Mouse (Mus musculus): ENCODE measurements around the gene Gal3st2.
A peak's percentile ranks its signal among the peaks of the same experiment; 100 is the strongest.
"Not testable (repeated sequence)": the region's sequence is repeated elsewhere in the genome, so short reads cannot be mapped to it uniquely, and the experiment has no call there.

The Gal3st2 gene

DNA sequence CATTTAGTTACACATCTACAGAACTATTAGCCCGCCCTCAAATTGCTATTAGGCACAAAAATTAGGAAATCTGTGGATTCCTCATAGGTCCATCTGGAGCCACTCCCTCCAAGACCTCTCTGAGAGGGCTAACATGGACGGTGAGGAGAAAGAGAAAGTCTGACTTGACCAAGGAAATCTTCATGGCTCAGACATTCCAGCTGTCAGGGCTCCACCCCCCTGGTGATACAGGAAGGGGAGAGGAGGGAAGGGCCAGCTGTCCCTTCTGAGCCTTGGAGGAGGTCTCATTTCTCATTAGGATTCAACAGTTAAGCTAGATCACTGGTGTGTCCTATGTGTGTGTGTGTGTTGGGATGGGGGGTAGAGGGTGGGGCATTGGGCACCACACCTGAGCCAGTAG is at the start of gene Gal3st2:
TSS of gene Gal3st2 (plus strand) at position 259 of the 400 bp plus-strand sequence.
- not testable (repeated sequence) for DNase-seq

DNA sequence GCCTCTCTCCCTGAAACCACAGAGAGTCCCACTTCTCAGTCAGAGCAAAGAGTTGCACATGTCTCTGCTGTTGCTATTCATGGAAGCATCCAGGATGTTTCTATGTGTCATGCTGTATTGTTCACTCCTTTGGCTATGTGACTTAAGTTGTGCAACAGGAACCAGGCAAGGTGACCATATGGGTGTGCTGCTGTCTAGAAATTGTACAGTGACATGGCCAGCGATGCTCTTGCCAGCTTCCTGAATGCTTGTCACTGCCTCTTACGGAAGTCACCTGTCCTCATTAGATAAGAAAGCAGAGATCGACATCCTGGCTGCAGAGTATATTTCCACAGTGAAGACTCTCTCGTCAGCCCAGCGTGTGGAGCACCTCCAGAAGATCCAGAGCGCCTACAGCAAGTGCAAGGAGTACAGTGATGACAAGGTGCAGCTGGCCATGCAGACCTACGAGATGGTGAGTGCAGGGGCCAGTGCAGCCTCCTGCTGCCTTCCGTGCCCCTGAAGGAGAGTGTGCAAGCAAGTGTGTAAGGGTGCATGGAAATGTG is 49.5 kb upstream of the Gal3st2 start:
- peak; percentile 48 to 55 for DNase-seq

DNA sequence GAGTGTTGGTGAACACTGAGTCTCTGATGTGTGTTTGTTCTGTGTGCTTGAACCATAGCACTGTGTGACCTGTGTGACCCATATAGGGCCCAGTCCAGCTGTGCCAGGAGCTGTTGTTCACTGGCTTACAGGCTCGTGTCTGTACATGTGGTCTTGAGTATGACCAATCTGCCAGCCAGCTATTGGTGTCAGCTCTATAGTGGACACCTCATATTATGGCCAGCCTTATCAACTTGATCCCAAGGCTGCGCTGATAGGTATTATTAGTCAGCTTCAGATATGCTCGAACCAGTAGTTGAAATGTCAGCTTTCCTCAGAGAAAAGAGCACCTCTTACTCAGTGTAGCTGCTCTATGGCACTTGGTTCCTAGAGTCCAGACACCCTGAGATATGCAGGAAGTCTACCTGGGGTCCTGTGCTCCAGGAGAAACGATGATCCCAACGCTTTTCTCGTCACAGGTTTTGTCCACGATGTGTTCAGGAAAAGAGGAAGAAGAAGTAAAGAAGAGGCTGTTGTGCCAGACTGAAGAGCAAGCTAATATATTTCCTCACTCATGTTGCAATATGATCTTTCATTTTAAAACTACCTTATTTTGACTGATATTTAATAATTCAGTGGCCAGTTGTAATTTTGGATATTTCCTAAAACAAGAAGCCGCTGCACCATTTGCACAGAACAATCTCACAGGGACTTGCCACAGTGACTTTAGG is 43.1 kb upstream of the Gal3st2 start:
- no peak for DNase-seq

DNA sequence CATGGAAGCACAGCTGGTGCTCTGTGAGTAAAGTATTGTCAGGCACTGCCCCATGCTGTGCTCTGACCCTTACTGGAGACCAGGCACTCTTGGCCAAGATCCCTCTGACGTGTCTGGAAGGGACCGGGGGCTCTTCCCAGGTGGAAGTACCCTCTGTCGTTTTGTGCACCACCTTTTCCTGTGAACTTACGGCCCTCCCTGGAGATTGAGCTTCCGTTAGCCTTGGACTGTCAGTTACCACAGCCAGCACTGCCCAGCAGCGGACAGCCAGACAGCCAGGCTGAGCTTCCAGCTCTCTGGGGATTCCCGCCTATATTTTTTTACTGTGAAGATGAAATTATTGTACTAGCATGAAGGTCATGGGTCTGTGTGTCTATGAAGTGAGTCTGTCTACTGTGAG is 42.4 kb upstream of the Gal3st2 start:
- DNase-seq = no peak

DNA sequence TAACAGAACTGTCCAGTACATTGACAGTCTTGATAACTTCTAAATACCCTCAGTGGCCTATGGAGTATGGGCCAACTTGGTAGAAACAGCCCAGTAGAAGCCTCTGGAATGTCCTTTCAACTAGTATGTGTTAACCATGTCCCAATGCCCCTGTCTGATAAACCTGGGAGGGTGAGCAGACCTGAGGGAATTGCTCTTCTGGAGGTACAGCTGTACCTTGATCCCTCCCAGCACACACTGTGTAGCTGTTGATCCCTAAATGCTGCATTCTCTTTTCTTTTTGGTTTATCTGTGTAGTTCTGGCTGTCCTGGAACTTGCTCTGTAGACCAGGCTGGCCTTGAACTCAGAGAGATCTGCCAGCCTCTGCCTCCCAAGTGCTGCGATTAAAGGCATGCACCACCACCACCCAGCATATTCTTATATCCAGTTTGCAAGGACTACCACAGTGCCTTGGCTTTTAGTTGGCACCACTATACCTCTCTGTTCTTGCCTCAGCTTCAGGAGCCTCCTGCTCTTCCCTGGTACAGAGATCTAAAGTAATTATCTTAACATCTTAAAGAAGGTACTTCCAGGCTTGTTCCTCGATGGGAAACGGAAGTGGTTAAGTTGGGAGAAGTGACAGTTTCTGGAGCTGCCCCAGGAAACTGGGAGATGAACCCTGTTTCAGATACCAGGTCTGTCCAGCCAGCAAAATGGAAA is 37.2 kb upstream of the Gal3st2 start:
- no peak for DNase-seq

DNA sequence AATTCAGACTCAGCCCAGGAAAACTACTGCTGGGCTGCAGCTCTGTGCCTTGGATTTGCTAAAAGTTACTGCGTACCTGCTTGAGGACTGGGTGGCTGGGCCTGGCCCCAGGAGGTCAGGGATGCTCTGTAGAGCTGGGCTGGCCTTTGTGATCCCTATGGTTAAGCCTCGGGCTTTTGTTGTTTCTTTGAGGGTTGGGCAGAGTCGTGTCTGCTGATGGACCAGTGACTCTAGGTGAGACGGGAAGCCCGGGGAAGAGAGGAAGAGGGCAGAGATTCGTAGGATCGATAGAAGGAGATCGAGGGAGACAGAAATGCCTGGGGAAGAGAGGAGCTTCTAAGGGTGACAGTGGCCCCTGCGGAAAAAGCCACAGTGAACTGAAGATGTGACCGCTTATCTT is 36.5 kb upstream of the Gal3st2 start, which contains the start of gene D2hgdh:
TSS of gene D2hgdh (plus strand) at position 301 of the 400 bp plus-strand sequence.
- DNase-seq = no peak

DNA sequence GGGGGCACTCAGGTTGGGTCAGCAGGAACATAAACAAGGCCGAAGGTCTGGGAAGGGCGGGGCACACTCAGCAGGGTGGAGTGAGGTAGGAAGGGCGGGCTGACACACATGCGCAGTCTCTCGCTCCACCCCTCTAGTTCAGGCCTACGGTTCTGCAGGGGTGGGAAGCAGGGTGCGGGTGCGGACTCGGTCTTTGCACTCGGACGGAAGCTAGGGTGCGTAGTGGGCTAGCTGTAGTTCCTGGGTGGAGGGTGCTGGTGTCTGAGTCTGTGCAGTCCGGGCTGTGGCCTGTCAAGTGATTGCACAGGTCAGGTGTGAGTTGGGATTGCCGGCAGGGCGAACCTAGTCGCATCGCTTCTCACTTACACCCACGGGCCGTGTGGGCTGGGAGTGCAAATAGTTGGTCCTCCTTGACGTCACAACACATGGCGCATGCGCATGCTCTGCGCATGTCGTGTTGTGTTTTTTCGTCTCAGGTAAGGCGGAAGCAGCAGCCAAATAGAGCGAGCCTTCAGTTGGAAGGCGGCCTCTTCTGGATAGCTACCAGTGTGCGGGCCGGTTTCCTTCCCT is 35.9 kb upstream of the Gal3st2 start:
- peak; percentile 96 to 97 for DNase-seq

DNA sequence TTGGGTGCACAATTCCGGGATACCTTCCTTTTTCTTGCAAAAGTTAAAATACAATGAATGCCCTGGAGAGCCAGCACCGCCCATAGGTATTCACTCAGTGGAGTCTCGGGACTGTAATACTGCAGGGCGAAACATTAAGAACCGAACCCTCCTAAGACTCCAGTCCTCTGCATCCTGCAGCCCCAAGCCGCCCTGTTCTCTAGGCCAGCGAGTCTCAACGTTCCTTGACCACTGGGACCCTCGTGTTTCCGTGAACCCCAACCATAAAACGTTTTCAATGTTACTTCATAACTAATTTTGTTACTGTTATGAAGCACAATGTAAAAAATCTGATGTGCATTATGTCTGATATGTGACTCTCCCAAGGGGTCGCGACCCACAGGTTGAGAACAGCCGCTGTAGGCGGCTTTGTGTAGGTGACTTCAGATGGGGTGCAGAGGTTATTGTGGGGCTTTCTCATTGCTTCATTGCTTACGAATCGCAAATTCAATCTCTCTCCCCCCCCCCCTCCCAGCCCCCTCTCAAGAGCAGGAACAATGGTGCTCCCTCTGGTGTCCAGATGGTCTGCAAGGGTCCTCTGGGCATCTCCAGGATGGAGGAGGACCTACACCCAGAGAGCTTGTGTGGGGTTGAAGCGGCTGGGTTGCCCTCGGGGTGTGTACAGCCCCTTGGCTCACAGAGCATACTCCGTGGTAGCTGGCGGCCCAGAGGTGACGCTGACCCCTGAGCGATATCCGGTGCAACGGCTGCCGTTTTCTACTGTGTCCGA is 35.2 kb upstream of the Gal3st2 start:
- DNase-seq = peak in 1 of 2 experiments; percentile 57

DNA sequence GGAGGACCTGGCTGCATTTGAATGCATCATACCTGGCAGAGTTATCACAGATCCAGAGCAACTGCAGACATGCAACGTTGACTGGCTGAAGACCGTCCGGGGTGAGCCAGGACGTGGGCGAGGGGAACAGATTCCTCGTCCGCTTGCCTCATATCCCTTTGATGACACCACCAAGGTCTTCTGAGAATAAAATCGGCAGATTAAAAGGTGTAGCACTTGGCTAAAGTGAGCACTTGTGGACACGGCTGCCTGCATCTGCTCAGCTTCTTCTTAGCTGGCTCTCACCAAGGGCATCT is 34.6 kb upstream of the Gal3st2 start:
- no peak for DNase-seq

DNA sequence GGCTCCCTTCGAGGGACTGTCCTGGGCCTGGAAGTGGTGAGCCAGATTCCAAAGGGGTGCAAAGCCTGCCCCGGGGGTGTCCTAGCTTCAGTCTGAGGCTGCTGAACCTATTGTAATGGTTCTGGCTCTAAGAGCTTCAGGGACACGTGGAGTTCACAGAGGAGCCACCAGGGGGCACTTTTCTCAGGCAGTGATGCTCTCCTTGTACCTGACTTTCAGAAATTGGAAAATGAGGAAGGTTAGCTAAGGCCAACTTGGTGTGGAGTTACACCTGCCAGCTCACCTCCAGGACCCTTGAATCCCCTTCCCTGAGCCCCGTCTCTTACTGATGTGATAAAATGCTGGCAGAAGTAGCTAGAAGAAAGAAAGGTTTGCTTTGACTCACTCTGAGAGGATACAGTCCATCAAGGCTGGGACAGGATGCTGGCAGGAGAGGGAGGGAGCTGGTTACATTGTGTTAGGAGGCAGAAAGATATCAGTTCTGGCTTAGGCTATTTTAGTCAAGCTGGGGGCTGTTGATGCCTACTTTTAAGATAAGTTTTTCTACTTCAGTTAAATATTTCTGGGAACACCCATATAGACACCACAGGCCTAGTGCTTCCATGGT is 28.2 kb upstream of the Gal3st2 start:
- not testable (repeated sequence) for DNase-seq

DNA sequence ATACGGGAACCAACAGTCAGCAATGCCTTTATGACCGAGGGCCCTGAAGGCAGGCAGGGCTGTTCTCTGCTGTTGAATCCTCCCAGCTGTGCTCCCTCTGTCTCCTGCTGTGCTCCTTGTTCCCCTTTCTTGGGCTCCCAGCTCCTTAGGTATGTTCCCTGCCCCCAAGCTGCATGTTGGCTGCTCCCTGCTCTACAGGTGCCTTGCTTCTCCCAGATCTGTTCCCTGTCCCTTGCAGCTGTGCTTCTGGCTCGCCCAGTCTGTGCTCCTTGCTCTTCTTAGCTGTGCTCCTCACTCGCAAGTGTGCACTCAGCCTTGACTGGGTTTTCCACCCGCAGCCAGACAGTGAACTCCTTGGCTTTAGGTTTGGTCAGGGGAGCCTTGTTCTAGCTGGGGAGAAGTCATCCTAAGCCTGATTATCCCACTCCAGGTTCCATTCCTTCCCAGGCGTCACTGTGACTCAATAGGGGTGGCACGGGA is 26.4 kb upstream of the Gal3st2 start:
- no peak for DNase-seq

DNA sequence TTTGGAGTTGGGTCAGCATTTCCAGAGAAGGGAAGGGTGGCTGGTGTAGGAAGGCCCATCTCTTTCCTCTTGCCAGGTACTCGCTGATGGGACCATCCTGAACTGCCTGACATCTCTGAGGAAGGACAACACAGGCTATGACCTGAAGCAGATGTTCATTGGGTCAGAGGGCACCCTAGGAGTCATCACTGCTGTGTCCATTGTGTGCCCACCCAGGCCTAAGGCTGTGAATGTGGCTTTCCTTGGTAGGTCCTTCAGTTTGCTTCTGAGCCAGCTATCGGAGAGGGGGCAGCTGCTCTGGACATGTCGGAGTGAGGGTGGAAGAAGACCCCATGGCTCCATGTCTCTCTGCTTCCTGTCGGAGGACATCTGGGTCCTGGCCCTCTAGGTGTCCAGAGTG is 25.9 kb upstream of the Gal3st2 start:
- DNase-seq = no peak

DNA sequence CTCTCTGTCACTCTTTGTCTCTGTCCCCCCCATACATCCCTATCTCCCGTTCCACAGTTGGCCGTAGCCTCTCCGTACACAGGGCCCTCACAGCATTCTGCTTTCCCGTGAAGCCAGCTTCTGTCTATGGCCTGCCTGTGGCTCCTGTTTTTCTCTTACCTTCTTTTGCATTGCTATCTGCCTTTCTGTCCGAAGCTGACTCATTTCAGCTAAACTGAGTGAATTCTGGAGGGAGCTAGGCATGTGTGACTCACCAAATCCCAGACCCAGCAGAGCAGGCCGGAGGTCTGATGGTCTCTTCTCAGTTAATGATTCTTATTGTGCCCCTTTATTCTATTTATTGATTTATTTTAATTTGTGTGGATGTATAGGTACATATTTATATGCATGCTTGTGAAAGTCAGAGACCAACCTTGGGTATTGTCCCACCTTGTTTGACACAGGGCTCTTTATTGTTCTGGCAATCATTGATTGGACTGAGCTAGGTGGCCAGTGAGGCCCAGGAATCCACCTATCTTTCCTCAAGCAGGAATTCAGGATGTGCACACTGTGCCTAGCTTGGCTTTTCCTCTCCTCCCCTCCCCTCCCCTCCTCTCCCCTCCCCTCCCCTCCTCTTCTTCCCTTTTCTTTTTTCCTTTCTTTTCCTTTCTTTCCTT is 25.1 kb upstream of the Gal3st2 start:
- DNase-seq = no peak

DNA sequence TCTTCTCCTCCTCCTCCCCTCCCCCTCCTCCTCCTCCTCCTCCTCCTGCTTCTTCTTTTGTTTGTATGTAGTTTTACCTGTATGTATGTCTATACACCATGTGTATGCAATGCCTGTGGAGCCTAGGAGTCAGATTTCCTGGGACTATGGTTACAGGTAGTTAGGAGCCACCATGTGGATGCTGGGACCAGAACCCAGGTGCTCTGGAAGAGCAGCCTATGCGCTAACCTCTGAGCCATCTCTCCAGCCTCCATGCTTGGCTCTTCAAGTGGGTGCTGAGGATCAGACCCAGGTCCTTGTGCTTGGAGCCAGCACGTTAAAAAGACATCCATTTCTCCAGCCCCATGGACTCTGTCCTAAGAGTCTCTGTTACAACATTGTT is 24.6 kb upstream of the Gal3st2 start:
- DNase-seq = no peak

DNA sequence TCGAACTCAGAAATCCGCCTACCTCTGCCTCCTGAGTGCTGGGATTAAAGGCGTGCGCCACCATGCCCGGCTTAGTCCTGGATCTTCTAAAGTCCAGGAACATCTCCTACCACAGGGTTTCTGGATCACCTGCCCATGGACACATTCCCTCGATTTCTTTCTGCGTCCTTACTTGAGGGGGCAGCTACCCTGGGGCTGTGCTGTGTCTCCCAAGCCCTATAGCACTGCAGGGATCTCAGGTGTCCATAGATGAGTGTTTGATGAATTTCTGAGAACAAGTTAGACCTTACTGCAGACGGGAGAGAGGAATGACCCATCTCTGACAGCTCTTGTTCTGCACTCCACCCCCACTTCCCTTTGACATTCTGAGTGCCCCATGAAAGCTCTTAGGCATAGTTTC is 23.8 kb upstream of the Gal3st2 start:
- no peak for DNase-seq

DNA sequence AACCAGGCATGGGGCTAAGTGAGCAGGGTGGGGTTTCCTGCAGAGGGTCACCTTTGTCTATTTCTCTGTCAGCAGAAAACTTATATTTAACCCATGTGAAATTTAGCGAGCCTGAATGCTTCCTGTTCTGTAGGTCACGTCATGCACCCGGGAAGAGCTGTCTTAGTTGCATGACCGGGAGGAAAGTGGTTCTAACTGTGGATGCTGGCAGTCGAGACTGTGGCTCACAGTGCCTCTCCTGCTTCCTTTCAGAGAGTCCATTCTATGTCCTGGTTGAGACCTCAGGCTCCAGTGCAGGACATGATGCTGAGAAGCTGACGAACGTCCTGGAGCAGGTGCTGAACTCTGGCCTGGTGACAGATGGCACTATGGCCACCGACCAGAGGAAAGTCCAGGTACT is 22.5 kb upstream of the Gal3st2 start:
- DNase-seq = peak in 1 of 2 experiments; percentile 9

DNA sequence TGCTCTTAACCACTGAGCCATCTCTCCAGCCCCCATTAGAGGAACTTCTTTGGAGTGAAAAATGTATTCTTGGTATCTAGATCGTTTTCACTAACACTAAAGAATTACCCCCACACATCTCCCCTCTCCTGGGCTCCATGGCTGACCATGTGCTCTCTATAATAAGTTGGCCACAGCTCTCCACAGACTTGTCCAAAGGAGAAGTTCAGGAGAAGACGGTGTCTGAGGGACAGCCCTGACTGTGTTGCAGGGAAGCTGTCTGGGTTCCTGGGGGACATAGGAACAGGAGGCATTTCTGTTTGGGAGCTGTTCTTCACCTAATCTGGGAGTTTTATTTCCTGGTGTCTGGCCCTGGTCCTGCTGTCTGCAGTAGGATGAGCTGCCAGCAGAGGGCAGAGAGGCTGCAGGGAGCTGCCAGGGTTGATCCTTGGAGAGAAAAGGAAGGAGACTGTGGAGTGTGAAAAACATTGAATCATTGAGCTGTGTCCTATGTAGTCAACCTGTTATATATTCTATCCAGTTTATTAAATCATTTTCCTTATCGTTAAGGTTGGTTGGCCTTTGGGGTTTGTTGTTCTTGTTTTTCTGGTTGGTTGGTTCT is 15.2 kb upstream of the Gal3st2 start:
- not testable (repeated sequence) for DNase-seq

DNA sequence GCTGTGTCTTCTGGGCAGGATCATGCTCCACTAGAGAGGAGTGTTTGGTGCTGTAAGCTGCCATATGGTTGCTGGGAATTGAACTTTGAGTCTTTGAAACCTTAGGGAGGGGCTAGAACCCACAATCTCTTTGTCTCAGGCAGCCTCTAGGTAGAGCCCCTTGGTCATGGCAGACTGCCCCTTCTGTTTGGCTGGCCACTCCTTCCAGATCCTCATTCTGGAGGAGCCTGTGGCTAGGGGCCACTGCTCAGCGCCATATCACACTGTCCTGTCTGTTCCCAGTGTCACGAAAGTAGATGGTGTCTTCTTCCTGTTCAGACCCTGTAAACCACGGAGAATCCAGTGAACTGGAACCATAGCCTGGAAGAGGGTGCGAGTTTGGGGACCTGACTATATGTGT is 5.3 kb upstream of the Gal3st2 start:
- not testable (repeated sequence) for DNase-seq

DNA sequence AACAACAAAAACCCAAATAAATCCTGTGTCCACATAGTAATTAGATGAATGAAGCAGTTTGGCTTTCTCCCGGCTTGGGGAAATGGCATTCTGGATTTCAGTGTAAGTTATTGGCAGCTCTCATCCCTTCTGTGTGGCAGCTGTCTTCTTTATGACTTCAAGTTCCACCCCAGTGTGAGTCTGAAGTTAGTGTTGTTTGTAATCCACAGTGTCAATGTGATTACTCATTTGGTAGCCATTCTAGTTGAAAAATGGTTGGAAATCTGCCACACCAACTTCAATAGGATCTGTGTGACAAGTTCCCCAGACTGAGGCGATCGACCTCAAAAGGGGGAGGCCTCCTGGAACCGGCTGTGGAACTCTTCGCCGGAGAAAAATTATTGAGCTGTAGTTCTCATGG is 3.7 kb upstream of the Gal3st2 start:
- no peak for DNase-seq

DNA sequence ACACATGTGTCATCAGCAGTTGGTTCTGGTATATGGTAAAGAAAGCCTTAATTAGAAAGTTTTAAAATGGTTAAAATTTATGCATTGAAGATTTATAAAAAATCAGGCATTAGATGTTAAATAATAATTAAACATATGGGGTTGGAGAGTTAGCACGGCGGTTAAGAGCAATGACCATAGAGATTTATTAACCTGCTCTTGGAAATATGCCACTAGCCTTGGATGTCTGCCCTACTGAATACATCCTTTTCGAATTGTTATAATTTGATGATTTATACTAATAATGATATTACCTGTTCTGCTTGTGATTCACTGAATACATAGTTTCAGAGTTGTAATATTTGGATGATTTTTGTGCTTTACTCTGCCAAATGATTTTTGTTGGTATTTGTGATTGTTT is 3.1 kb upstream of the Gal3st2 start:
- no peak for DNase-seq

DNA sequence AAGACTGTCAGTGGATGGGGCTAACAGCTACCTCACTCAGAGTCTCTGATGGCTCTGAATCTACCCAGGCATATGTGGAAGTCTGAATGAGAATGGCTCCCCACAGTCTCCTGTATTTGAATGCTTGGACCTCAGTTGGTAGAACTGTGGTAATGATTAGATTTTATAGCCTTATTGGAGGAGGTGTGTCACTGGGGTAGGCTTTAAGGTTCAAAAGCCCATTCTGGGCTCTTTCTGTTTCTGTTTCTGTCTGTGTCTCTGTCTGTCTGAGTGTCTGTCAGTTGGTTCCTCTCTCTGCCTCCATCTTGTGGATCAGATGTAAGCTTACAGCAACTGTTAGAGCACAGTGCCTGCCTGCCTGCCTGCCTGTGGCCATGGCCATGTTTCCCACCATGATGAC is 1.5 kb upstream of the Gal3st2 start:
- no peak for DNase-seq
